Mouse (Mus musculus): Measurements from ENCODE around the gene Lrp8.

- no peak for TF ChIP-seq CTCF (IDR thresholded peaks at IDR 0.05; ENCODE audit: low read depth)
- TF ChIP-seq EP300 (IDR thresholded peaks at IDR 0.05; ENCODE audit: low read depth), result no peak
Measured at GRCm38 (mm10) chr4:107775672-107776071, 26.4 kb upstream of the Lrp8 start.
